Mouse (Mus musculus): ENCODE data around the gene Nox1. TPM values are rescaled to one million over a fixed set of nuclear protein-coding genes. Genes with fewer than 3 reads are reported as not detected.

Nox1 gene
- 0.05 and 0.07 TPM in 2 replicates for polyA plus RNA-seq (2012; rRNA removed)

- 77% methylated on average over 4 of the region's 4 CpGs for WGBS
- Histone ChIP-seq H3K36me3 (ENCODE audit: control insufficient read depth, insufficient read depth, low read length) (peaks cover 5% of the 10 kb centered on the region), H3K27me3 (ENCODE audit: control insufficient read depth, insufficient read depth, low read length) (no peaks in the 10 kb centered on the region), H3K4me1 (ENCODE audit: control insufficient read depth, insufficient read depth, insufficient read length) (no peaks in the 10 kb centered on the region), H3K4me3 (ENCODE audit: extremely low read depth, insufficient read depth, insufficient read length) (no peak within 1 kb of the TSS), H3K27ac (ENCODE audit: insufficient read depth, low read length) (no peak within 1 kb of the TSS)
- TF ChIP-seq CTCF (IDR thresholded peaks at IDR 0.05; ENCODE audit: extremely low read depth, insufficient read depth, insufficient read length, insufficient replicate concordance): no peak
- no peak for TF ChIP-seq POLR2A (IDR thresholded peaks at IDR 0.05; ENCODE audit: low read depth, low read length)
- no peak for DNase-seq (ENCODE audit: low read depth in 1 of 2, low spot score in 2 of 2)
These were observed at the start of gene Nox1 for GRCm38 (mm10) chrX:134221856-134222255. TSS of gene Nox1 (minus strand) at chrX:134221956.

GRCm38 (mm10) chrX:134262129-134262528 is 40.4 kb upstream of the Nox1 start:
- no peak overlapping the region for H3K4me3 ChIP-seq (ENCODE audit: extremely low read depth, insufficient read depth, insufficient read length)
- TF ChIP-seq CTCF (IDR thresholded peaks at IDR 0.05; ENCODE audit: extremely low read depth, insufficient read depth, insufficient read length, insufficient replicate concordance) (no peak), POLR2A (IDR thresholded peaks at IDR 0.05; ENCODE audit: low read depth, low read length) (no peak)
- no peak for DNase-seq (ENCODE audit: low read depth in 1 of 2, low spot score in 2 of 2)
- no peak overlapping the region for H3K27ac ChIP-seq (ENCODE audit: insufficient read depth, low read length)
- peaks cover 12% of the 10 kb centered on the region for H3K36me3 ChIP-seq (ENCODE audit: control insufficient read depth, insufficient read depth, low read length)
- WGBS: 89% methylated on average over 11 of the region's 11 CpGs
- H3K4me1 ChIP-seq (ENCODE audit: control insufficient read depth, insufficient read depth, insufficient read length): no peaks in the 10 kb centered on the region
- H3K27me3 ChIP-seq (ENCODE audit: control insufficient read depth, insufficient read depth, low read length): no peaks in the 10 kb centered on the region

GRCm38 (mm10) chrX:134261191-134261590 is 39.4 kb upstream of the Nox1 start:
- Histone ChIP-seq H3K27me3 (ENCODE audit: control insufficient read depth, insufficient read depth, low read length) (no peaks in the 10 kb centered on the region), H3K4me1 (ENCODE audit: control insufficient read depth, insufficient read depth, insufficient read length) (no peaks in the 10 kb centered on the region), H3K36me3 (ENCODE audit: control insufficient read depth, insufficient read depth, low read length) (peaks cover 12% of the 10 kb centered on the region), H3K27ac (ENCODE audit: insufficient read depth, low read length) (no peak overlapping the region), H3K4me3 (ENCODE audit: extremely low read depth, insufficient read depth, insufficient read length) (no peak overlapping the region)
- 81% methylated on average over 5 of the region's 5 CpGs for WGBS
- DNase-seq (ENCODE audit: low read depth in 1 of 2, low spot score in 2 of 2): no peak
- TF ChIP-seq POLR2A (IDR thresholded peaks at IDR 0.05; ENCODE audit: low read depth, low read length) (no peak), CTCF (IDR thresholded peaks at IDR 0.05; ENCODE audit: extremely low read depth, insufficient read depth, insufficient read length, insufficient replicate concordance) (no peak)

DNA sequence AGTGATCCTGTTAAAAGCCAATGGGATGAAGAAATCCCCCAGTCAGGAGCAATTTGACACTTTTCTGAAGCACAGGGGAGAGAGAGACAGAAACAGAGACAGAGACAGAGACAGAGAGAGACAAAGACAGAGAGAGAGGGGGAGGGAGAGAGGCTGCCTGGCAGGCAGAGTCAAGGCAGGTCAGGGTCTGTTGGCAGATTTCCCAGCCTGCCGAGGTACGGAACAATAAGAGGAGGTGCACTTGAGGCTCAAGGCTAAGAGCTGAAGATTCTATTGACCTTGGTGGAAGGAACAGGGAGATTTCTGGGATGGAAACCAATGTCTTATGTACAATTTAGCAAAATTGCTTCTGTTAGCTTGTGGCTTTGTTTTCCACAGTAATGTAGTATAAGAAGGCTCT is 26.4 kb upstream of the Nox1 start:
- no peak for TF ChIP-seq POLR2A (IDR thresholded peaks at IDR 0.05; ENCODE audit: low read depth, low read length)
- TF ChIP-seq CTCF (IDR thresholded peaks at IDR 0.05; ENCODE audit: extremely low read depth, insufficient read depth, insufficient read length, insufficient replicate concordance): no peak
- H3K4me1 ChIP-seq (ENCODE audit: control insufficient read depth, insufficient read depth, insufficient read length): no peaks in the 10 kb centered on the region
- no peak overlapping the region for H3K4me3 ChIP-seq (ENCODE audit: extremely low read depth, insufficient read depth, insufficient read length)
- no peak for DNase-seq (ENCODE audit: low read depth in 1 of 2, low spot score in 2 of 2)
- 87% methylated on average over 2 of the region's 2 CpGs for WGBS
- no peak overlapping the region for H3K27ac ChIP-seq (ENCODE audit: insufficient read depth, low read length)
- no peaks in the 10 kb centered on the region for H3K27me3 ChIP-seq (ENCODE audit: control insufficient read depth, insufficient read depth, low read length)
- H3K36me3 ChIP-seq (ENCODE audit: control insufficient read depth, insufficient read depth, low read length): no peaks in the 10 kb centered on the region

GRCm38 (mm10) chrX:134245946-134246345 is 24.2 kb upstream of the Nox1 start:
- no peak for TF ChIP-seq POLR2A (IDR thresholded peaks at IDR 0.05; ENCODE audit: low read depth, low read length)
- Histone ChIP-seq H3K4me1 (ENCODE audit: control insufficient read depth, insufficient read depth, insufficient read length) (no peaks in the 10 kb centered on the region), H3K36me3 (ENCODE audit: control insufficient read depth, insufficient read depth, low read length) (peaks cover 3% of the 10 kb centered on the region; the same call in 1 of the 2 replicates), H3K27me3 (ENCODE audit: control insufficient read depth, insufficient read depth, low read length) (no peaks in the 10 kb centered on the region), H3K4me3 (ENCODE audit: extremely low read depth, insufficient read depth, insufficient read length) (no peak overlapping the region), H3K27ac (ENCODE audit: insufficient read depth, low read length) (no peak overlapping the region)
- DNase-seq (ENCODE audit: low read depth in 1 of 2, low spot score in 2 of 2): no peak
- WGBS: 85% methylated on average over 10 of the region's 10 CpGs

- DNase-seq (ENCODE audit: low read depth in 1 of 2, low spot score in 2 of 2): no peak
- H3K27ac ChIP-seq (ENCODE audit: insufficient read depth, low read length): no peak overlapping the region
- TF ChIP-seq POLR2A (IDR thresholded peaks at IDR 0.05; ENCODE audit: low read depth, low read length): no peak
- TF ChIP-seq CTCF (IDR thresholded peaks at IDR 0.05; ENCODE audit: extremely low read depth, insufficient read depth, insufficient read length, insufficient replicate concordance): no peak
- H3K4me1 ChIP-seq (ENCODE audit: control insufficient read depth, insufficient read depth, insufficient read length): no peaks in the 10 kb centered on the region
- WGBS: 83% methylated on average over 10 of the region's 10 CpGs
- H3K4me3 ChIP-seq (ENCODE audit: extremely low read depth, insufficient read depth, insufficient read length): no peak overlapping the region
- H3K27me3 ChIP-seq (ENCODE audit: control insufficient read depth, insufficient read depth, low read length): no peaks in the 10 kb centered on the region
- H3K36me3 ChIP-seq (ENCODE audit: control insufficient read depth, insufficient read depth, low read length): peaks cover 11% of the 10 kb centered on the region
These were observed 16.5 kb upstream of the Nox1 start for GRCm38 (mm10) chrX:134238266-134238665.

GRCm38 (mm10) chrX:134233048-134233447 is 11.3 kb upstream of the Nox1 start:
- no peak for DNase-seq (ENCODE audit: low read depth in 1 of 2, low spot score in 2 of 2)
- H3K4me3 ChIP-seq (ENCODE audit: extremely low read depth, insufficient read depth, insufficient read length): no peak overlapping the region
- H3K4me1 ChIP-seq (ENCODE audit: control insufficient read depth, insufficient read depth, insufficient read length): no peaks in the 10 kb centered on the region
- H3K27ac ChIP-seq (ENCODE audit: insufficient read depth, low read length): no peak overlapping the region
- TF ChIP-seq POLR2A (IDR thresholded peaks at IDR 0.05; ENCODE audit: low read depth, low read length): no peak
- WGBS: 81% methylated on average over 1 of the region's 1 CpGs
- no peaks in the 10 kb centered on the region for H3K27me3 ChIP-seq (ENCODE audit: control insufficient read depth, insufficient read depth, low read length)
- H3K36me3 ChIP-seq (ENCODE audit: control insufficient read depth, insufficient read depth, low read length): peaks cover 1% of the 10 kb centered on the region; the same call in 1 of the 2 replicates

Measured in spleen, adult 2 months (tissue).